Mouse (Mus musculus) liver, embryonic 11.5 days (tissue): Measurements from ENCODE around the gene Rimbp3. TPM values are rescaled to one million over a fixed set of nuclear protein-coding genes. Genes with fewer than 3 reads are reported as not detected.

ENCODE experiments used
- ATAC-seq: fragments of 200-750 bp; cut with Nextera tagmentation; replicated peaks from 2 replicates; pipeline ENCODE4 v1.8.0; 2017; ENCODE audit warnings: moderate number of reproducible peaks, mild to moderate bottlenecking, moderate TSS enrichment, moderate library complexity; ENCODE audit not compliant: low FRiP score
- DNase-seq: peaks from one replicate; pipeline ENCODE4 v3.0.0-alpha.2; 2017; ENCODE audit warnings: low spot score
- H3K27ac ChIP-seq: fragments of 300-500 bp; sonication (generic); 2 replicates; pipeline ENCODE4 v1.5.1; 2014; ENCODE audit warnings: mild to moderate bottlenecking, low read depth, low read length, control low read depth
- H3K27me3 ChIP-seq: fragments of 300-500 bp; sonication (generic); replicated peaks from 2 replicates; pipeline ENCODE4 v1.6.1; 2014; ENCODE audit warnings: low read length, mixed read lengths; ENCODE audit not compliant: control insufficient read depth, insufficient read depth
- H3K36me3 ChIP-seq: fragments of 300-500 bp; sonication (generic); 2 replicates; pipeline ENCODE4 v1.6.1; 2014; ENCODE audit warnings: mild to moderate bottlenecking, low read length, moderate library complexity, mixed read lengths; ENCODE audit not compliant: control insufficient read depth, insufficient read depth
- H3K4me1 ChIP-seq: fragments of 300-500 bp; sonication (generic); replicated peaks from 2 replicates; pipeline ENCODE4 v1.6.1; 2014; ENCODE audit warnings: low read length, mixed read lengths; ENCODE audit not compliant: control insufficient read depth, insufficient read depth
- H3K4me2 ChIP-seq: fragments of 300-500 bp; sonication (generic); 2 replicates; pipeline ENCODE4 v1.6.1; 2014; ENCODE audit warnings: mild to moderate bottlenecking, control low read depth, moderate library complexity
- H3K4me3 ChIP-seq: fragments of 300-500 bp; sonication (generic); 2 replicates; pipeline ENCODE4 v1.5.1; 2014; ENCODE audit warnings: low read depth, low read length, control low read depth
- H3K9ac ChIP-seq: fragments of 300-500 bp; sonication (generic); 2 replicates; pipeline ENCODE4 v1.6.1; 2014; ENCODE audit warnings: low read depth, low read length, control low read depth
- H3K9me3 ChIP-seq: fragments of 300-500 bp; sonication (generic); 2 replicates; pipeline ENCODE4 v1.6.1; 2016; ENCODE audit warnings: low read length, inconsistent platforms, mixed read lengths; ENCODE audit not compliant: control insufficient read depth
- WGBS: fragments of 180-500 bp; shearing (Covaris S2); extraction: QIAGEN DNeasy Blood & Tissue Kit; methylation state at CpG from one replicate; pipeline ENCODE4 v1.1.7; 2014; 5-methylcytosine and 5-hydroxymethylcytosine counted together
- polyA plus RNA-seq: library from polyadenylated mRNA; unstranded; fragments of >200 nt; fragmentation: Nextera tagmentation; extraction: Ambion mirVana; gene quantifications from 2 replicates; pipeline ENCODE4 v1.2.1, GENCODE M21; 2014

Rimbp3 gene
- polyA plus RNA-seq, 1 experiment from 2014 or later: 0.45 TPM

GRCm38 (mm10) chr16:17258917-17259316 is 50.5 kb downstream of the Rimbp3 start:
- Histone ChIP-seq H3K9ac (no peak overlapping the region), H3K9me3 (no peaks in the 10 kb centered on the region), H3K27me3 (no peaks in the 10 kb centered on the region), H3K27ac (no peak overlapping the region), H3K36me3 (peaks cover 27% of the 10 kb centered on the region), H3K4me3 (no peak overlapping the region), H3K4me1 (peaks cover 7% of the 10 kb centered on the region), H3K4me2 (no peak overlapping the region)
- 94% methylated on average over 12 of the region's 12 CpGs for WGBS
- ATAC-seq: no peak
- DNase-seq: no peak

DNA sequence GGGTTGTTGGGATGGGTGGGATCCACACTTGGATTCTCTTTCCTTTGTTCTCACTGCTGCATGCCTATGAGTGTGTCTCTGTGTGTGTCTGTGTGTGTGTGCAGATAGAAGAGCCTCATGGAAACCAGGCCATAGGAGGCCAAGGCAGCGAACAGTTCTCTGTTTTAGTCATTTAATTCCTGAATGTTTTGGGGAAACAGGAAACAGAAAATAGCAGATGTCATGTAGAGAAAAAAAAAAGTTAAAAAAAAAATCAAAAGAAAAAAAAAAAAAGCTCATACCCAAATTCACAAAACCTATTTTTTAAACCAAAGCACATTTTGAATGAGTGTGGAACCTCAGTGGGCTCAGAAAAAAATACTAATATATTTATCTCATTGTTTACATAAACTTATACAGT is 52.9 kb downstream of the Rimbp3 start:
- Histone ChIP-seq H3K4me3 (no peak overlapping the region), H3K27ac (no peak overlapping the region), H3K9me3 (no peaks in the 10 kb centered on the region), H3K4me2 (no peak overlapping the region), H3K9ac (no peak overlapping the region), H3K36me3 (peaks cover 27% of the 10 kb centered on the region), H3K4me1 (0 out of 2 replicates have a peak, but pooled peaks cover 3% of the 10 kb centered on the region), H3K27me3 (no peaks in the 10 kb centered on the region)
- no peak for DNase-seq
- WGBS: 89% methylated on average over 1 of the region's 1 CpGs
- ATAC-seq: no peak

Other genes with a start within 250 kb of the Rimbp3 start
- gene Mapk1, start 225.2 kb upstream of the Rimbp3 start, polyA plus RNA-seq: 177 and 190 TPM in 2 replicates
- 9.9 and 11.0 TPM in 2 replicates for gene Ypel1, start 138.9 kb upstream of the Rimbp3 start, polyA plus RNA-seq
- gene Ppil2, start 97.3 kb upstream of the Rimbp3 start, polyA plus RNA-seq: 111 TPM in 2 replicates
- gene 2610318N02Rik, start 83.4 kb upstream of the Rimbp3 start, polyA plus RNA-seq: 52.6 and 56.8 TPM in 2 replicates
- 96.3 and 108 TPM in 2 replicates for gene Sdf2l1, start 76.2 kb upstream of the Rimbp3 start, polyA plus RNA-seq
- gene Ydjc, start 64.0 kb upstream of the Rimbp3 start, polyA plus RNA-seq: 33.5 and 34.2 TPM in 2 replicates
- 1.7 and 2.4 TPM in 2 replicates for gene Ccdc116, start 61.4 kb upstream of the Rimbp3 start, polyA plus RNA-seq
- gene Ube2l3, start 6.0 kb upstream of the Rimbp3 start, polyA plus RNA-seq: 369 and 377 TPM in 2 replicates
- 7.0 and 8.3 TPM in 2 replicates for gene Hic2, start 25.0 kb downstream of the Rimbp3 start, polyA plus RNA-seq
- gene Tmem191c, start 67.5 kb downstream of the Rimbp3 start, polyA plus RNA-seq: 5.0 and 7.7 TPM in 2 replicates
- gene Serpind1, start 122.8 kb downstream of the Rimbp3 start, polyA plus RNA-seq: 110 and 128 TPM in 2 replicates
- 7.2 and 8.7 TPM in 2 replicates for gene Snap29, start 197.4 kb downstream of the Rimbp3 start, polyA plus RNA-seq
- 29.7 and 30.4 TPM in 2 replicates for gene Pi4ka, start 197.7 kb downstream of the Rimbp3 start, polyA plus RNA-seq
- 45.6 and 46.2 TPM in 2 replicates for gene Crkl, start 243.4 kb downstream of the Rimbp3 start, polyA plus RNA-seq